Mouse (Mus musculus): ENCODE results near the gene Btbd35f22. TPM values are rescaled to one million over a fixed set of nuclear protein-coding genes. Genes with fewer than 3 reads are reported as not detected.
"Not testable (repeated sequence)": the region's sequence is repeated elsewhere in the genome, so short reads cannot be mapped to it uniquely, and the experiment has no call there.

Gene Btbd35f22
- polyA plus RNA-seq (2014; fragmentation: Nextera tagmentation; extraction: Ambion mirVana), result not detected in 2 replicates

GRCm38 (mm10) chrX:32047529-32047928 is at the start of gene Btbd35f22:
Gene Btbd35f22, plus strand, starts transcription at chrX:32047829.
- not testable (repeated sequence) for H3K4me3 ChIP-seq (ENCODE audit: low read depth, low read length); H3K9ac ChIP-seq (ENCODE audit: low read length); H3K4me2 ChIP-seq (ENCODE audit: low read length); H3K27me3 ChIP-seq (replicated peaks; ENCODE audit: control insufficient read depth, insufficient read depth, low read length); DNase-seq (ENCODE audit: low spot score); ATAC-seq (replicated peaks; ENCODE audit: low FRiP score, low TSS enrichment, low read depth); H3K9me3 ChIP-seq (ENCODE audit: control insufficient read depth, low read length); H3K36me3 ChIP-seq (ENCODE audit: control insufficient read depth, insufficient read depth, low read length); H3K4me1 ChIP-seq (replicated peaks; ENCODE audit: control insufficient read depth, insufficient read depth, low read length); H3K27ac ChIP-seq (ENCODE audit: low read depth)
- no CpG with 5 or more reads among the region's 3 CpGs for WGBS

Other genes starting within 250 kb of the Btbd35f22 start
- not detected in 2 replicates for gene Gm21637, start 85.8 kb upstream of the Btbd35f22 start, polyA plus RNA-seq (2014; fragmentation: Nextera tagmentation; extraction: Ambion mirVana)
- gene Btbd35f2, start 230.6 kb downstream of the Btbd35f22 start, polyA plus RNA-seq (2014; fragmentation: Nextera tagmentation; extraction: Ambion mirVana), result not detected in 2 replicates

All from intestine, embryonic 14.5 days (tissue).